Mouse (Mus musculus) gonadal fat pad, adult 2 months (tissue): ENCODE data around the gene Arhgap28. TPM values are rescaled to one million over a fixed set of nuclear protein-coding genes. Genes with fewer than 3 reads are reported as not detected.
"Not testable (repeated sequence)": the region's sequence is repeated elsewhere in the genome, so short reads cannot be mapped to it uniquely, and the experiment has no call there.

Experiments used
- DNase-seq: peaks from one replicate; pipeline ENCODE4 v3.0.0-alpha.2; 2012; ENCODE audit warnings: low read depth
- polyA plus RNA-seq: library from polyadenylated mRNA; depleted of rRNA; stranded (reverse); fragments of >200 nt; gene quantifications from 2 replicates; pipeline ENCODE4 v1.2.3, GENCODE M21; 2012

The Arhgap28 gene
- polyA plus RNA-seq, 1 experiment, result 3.9 TPM

- DNase-seq, result no peak
Measured at GRCm38 (mm10) chr17:67886326-67886725, 117.6 kb downstream of the Arhgap28 start.

- no peak for DNase-seq
Measured at GRCm38 (mm10) chr17:67877599-67877998, 126.3 kb downstream of the Arhgap28 start.

DNA sequence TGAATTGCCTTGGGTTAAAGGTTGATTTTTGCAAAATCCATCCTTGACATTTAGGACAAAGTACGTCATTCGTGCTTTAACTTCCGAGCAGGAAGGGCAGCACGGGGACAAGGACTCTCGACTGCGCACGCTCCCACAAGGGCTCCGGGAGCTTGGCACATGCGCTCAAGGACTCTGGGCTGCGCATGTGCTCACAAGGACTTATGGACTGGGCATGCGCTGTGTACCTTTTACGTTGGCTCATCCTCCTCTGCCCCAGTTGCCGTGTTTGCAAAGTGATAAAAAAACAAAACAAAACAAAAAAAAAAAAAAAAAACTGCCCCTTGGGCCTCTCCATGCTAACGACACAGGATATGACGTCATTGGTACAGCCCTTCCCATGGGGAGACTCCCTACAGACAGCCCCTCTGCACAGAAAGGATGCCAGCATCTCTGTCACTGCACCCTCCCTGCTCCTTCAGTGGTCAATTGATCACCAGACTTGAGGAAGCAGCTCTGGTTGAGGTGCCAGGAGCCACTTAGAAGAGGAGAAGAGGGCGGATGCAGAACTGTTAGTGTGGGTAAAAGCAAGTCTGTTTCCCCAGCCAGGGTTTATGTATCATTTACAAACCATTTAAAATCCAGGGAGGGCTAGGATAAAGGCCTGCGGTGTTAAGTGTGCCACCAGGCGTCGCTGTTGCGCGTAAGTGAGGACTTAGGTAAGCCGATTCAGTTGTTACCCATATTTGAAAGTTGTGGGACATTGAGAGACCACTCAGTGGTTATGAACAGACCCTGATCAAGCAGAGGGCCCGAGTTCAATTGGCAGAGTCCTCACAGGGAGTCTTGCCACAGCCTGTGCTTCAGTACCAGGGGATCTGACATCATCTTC is 134.0 kb downstream of the Arhgap28 start:
- DNase-seq, result no peak

GRCm38 (mm10) chr17:67866541-67867241 is 137.2 kb downstream of the Arhgap28 start:
- DNase-seq, result no peak

- no peak for DNase-seq
Measured at GRCm38 (mm10) chr17:67866026-67866425, 137.9 kb downstream of the Arhgap28 start.

DNA sequence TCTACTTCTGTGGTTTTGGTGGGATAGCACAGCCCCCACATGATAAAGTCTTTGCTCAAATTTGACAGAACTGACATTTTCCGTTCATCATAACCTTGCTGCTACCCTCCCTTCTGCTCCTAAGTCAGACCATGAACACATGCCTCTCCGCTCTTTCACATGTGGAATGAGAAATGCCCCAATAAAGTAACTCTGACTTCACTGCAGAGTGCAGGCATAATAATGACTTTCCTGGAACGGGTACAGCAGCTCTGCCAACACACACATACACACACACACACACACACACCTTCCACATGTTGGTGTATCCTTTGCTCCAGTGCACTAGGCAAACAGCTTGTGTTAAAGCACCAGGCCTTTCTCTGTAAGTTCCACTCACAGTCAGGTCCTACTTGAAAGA is 139.0 kb downstream of the Arhgap28 start:
- DNase-seq, result no peak

DNA sequence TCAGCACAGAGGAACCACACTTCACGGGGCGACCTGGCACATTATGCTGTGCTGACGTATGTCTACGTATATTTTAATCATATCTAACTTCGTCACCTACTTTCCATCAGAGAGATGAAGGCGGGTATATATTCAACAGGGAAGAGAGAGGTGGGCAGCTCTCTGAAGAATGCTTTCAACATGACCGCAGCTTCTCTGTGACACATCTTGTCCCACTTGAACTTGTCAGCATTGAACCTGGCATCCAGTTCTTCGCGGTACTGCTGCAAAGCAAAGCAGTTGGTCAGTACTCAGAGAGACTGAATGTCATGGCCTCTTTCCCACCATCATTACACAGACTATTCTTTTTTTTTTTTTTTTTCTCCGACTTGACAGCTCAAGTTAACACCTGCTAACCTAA is 139.6 kb downstream of the Arhgap28 start:
- DNase-seq, result no peak

GRCm38 (mm10) chr17:67861744-67862535 is 142.0 kb downstream of the Arhgap28 start:
- no peak for DNase-seq

GRCm38 (mm10) chr17:67861080-67861630 is 142.8 kb downstream of the Arhgap28 start:
- no peak for DNase-seq

- not testable (repeated sequence) for DNase-seq
Measured at GRCm38 (mm10) chr17:67841494-67841893, 162.4 kb downstream of the Arhgap28 start.

- DNase-seq, result no peak
Measured at GRCm38 (mm10) chr17:67838948-67839347, 165.0 kb downstream of the Arhgap28 start.

DNA sequence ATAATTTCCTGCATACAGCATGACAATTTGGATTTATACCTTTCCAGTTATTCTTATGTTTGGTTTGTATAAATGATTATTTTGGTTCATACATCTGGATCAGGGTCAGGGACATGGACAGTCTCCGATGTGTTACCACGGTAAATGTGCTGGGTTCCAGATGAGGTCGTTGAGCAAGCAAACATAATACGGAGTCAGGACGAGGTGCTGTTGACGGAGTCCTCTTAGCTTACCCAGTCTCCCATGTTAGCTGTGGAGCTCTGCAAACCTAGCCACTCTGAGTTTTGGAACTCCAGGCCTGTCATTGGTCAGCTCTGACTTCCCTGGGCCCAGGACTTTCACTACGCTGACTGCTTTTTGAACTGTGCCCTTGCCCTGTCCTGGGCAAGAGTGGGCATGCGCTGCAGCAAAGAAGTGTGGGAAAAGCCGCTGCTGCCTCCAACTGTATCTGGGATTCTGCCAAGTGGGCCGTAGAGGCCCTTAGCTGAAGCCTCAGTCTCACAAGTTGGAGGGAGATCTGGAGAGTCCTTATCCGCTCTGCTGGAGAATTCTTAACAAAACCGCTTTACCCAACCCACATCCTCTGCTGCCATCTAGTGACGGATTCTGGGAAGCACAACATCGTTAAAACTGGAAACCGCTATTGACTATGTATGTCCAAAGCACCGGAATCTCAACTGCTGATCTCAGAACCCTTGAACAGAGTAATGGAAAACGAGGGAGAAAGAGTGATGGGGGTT is 166.4 kb downstream of the Arhgap28 start:
- peak; percentile 24 for DNase-seq

DNA sequence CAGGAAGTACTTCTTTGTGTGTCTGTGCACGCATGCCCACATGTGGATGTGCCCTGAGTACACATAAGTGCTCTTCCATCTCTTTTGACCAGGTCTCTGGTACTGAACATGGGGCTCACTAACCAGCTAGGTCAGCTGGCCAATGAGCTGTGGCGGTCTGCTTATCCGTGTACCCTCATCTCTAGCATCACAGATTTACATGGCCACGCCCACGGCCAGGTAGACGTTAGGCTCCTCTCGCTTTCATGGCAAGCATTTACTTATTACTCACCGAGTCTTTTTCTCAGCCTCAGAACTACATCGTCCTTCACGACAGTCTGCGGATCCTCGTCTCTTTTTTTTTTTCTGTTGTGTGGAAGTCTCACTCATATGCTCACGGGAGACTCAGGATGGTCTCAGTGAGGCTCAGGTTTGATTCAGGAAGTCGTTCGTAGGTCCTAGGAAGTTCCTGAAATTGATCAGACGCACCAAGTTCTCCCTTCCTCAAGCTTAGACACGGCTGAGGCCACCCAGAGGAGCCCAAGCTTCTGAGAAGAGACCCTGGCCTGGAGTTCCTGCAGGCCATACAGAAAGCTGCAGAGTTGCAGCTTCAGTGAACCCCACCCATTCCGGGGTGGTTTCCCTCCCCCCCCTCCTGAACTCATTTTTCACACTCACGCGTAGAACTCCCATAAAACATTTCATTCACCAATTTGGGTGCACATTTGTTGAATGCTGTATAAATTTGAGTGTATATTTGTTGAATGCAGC is 167.6 kb downstream of the Arhgap28 start:
- DNase-seq, result no peak

DNA sequence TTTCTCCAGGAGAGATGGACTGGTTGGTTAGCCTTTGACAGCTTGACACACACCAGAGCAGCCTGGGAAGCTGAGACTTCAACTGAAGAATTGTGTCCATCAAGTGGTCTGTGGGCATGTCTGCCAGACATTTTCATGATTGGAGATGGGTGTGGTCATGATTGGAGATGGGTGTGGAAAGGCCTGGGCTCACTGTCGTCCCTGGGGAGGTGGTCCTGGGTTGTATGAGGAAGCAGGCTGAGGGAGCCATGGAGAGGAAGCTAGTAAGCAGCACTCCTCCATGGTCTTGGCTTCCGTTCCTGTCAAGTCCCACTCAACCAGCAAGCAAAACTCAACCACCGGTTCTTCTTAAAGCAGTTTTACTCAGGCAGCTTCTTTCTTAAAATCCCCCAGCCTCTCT is 176.5 kb downstream of the Arhgap28 start:
- no peak for DNase-seq

GRCm38 (mm10) chr17:67816916-67817315 is 187.0 kb downstream of the Arhgap28 start:
- DNase-seq, result no peak

GRCm38 (mm10) chr17:67815720-67816119 is 188.2 kb downstream of the Arhgap28 start:
- DNase-seq, result no peak

GRCm38 (mm10) chr17:67813666-67814065 is 190.3 kb downstream of the Arhgap28 start:
- DNase-seq, result no peak

GRCm38 (mm10) chr17:67809171-67809570 is 194.7 kb downstream of the Arhgap28 start:
- no peak for DNase-seq
